Mouse (Mus musculus): Measurements from ENCODE around the gene Cd276. TPM values are rescaled to one million over a fixed set of nuclear protein-coding genes. Genes with fewer than 3 reads are reported as not detected.

Cd276 gene
- total and polyA plus RNA-seq, 2 experiments from 2014 or later, result 26.0 to 26.2 TPM

DNA sequence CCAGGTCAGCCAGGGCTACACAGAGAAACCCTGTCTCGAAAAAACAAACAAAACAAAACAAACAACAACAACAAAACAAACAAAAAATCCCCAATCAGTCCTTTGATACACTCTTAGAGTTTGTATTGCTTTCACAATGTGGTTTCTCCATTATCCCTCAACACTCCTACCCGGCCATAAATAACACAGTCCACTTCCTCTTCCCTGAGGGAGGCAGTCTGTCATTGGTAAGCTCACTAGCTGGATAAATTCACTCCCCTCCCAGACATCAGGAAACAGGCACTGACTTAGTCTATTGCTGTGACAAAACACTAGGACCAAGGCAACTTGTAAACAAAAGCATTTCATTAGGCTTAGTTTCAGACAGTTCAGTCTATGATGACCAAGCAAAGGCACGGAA, 5.0 kb upstream of the Cd276 start:
- DNase-seq, result no peak
- H3K27me3 ChIP-seq (ENCODE audit: insufficient read depth, low read length), result no peaks in the 10 kb centered on the region
- H3K9me3 ChIP-seq (ENCODE audit: low read length), result no peaks in the 10 kb centered on the region
- no peak overlapping the region for H3K4me2 ChIP-seq (ENCODE audit: low read depth)
- no peak overlapping the region for H3K4me3 ChIP-seq (ENCODE audit: low read depth, low read length)
- WGBS, result 67% methylated on average over 3 of the region's 3 CpGs
- 0 out of 2 replicates have a peak, but pooled peaks cover 15% of the 10 kb centered on the region for H3K4me1 ChIP-seq (ENCODE audit: insufficient read depth)
- no peak for TF ChIP-seq CTCF (IDR thresholded peaks at IDR 0.05; ENCODE audit: low read depth)
- no peak overlapping the region for H3K9ac ChIP-seq
- no peaks in the 10 kb centered on the region for H3K36me3 ChIP-seq (ENCODE audit: insufficient read depth)
- H3K27ac ChIP-seq (ENCODE audit: low read depth, low read length), result no peak overlapping the region
- no peak for ATAC-seq

DNA sequence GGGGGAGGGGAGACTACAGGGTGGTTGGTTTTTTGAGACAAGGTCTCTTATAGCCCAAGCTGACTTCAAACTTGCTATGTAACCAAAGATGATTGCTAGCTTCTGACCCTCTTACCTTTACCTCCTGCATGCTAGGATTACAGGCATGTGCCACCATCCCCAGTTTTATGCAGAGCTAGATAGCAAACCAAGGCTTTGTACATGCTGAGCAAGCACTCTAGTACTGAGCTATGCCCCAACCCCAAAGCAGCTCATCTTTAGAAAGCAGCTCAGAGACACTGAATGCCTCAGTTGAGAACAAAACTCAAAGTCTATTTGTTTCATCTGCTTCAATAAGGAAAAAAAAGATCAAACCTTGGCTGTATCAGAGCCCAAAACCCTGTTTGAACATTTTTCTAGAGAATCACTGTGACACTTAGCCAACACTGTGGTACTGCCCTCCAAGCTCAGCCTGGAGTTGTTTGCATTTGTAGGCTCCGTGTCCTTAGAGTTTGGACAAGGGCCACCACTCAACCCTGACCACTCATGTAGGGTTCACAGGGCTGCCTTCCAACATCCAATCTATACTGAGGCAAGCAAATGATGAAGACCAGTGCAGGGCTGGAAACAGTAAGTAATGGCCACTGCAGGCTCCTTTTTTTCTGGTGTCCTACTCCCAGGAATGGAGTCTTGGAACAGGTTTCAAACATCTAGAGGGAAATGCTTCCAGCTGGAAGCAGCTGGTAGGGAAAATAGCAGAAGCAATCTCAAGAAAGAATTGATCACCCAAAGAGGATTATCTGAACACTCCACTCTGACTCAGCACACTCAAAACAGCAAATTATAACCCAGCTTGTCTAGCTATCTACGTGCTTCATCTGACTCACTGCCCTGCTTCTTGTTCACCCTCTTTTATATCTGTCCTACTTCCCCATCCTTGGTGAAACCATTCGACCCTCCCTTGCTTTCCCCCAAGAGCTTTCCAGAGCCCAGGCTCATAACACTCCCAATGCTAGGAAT, 2.5 kb upstream of the Cd276 start:
- no peaks in the 10 kb centered on the region for H3K36me3 ChIP-seq (ENCODE audit: insufficient read depth)
- H3K27me3 ChIP-seq (ENCODE audit: insufficient read depth, low read length), result no peaks in the 10 kb centered on the region
- no peak overlapping the region for H3K9ac ChIP-seq
- no peak overlapping the region for H3K4me3 ChIP-seq (ENCODE audit: low read depth, low read length)
- no peak overlapping the region for H3K4me2 ChIP-seq (ENCODE audit: low read depth)
- ATAC-seq, result no peak
- no peak overlapping the region for H3K27ac ChIP-seq (ENCODE audit: low read depth, low read length)
- 68% methylated on average over 3 of the region's 3 CpGs for WGBS
- DNase-seq, result no peak
- TF ChIP-seq CTCF (IDR thresholded peaks at IDR 0.05; ENCODE audit: low read depth), result no peak
- peaks cover 20% of the 10 kb centered on the region; the same call in 1 of the 2 replicates for H3K4me1 ChIP-seq (ENCODE audit: insufficient read depth)
- no peaks in the 10 kb centered on the region for H3K9me3 ChIP-seq (ENCODE audit: low read length)

DNA sequence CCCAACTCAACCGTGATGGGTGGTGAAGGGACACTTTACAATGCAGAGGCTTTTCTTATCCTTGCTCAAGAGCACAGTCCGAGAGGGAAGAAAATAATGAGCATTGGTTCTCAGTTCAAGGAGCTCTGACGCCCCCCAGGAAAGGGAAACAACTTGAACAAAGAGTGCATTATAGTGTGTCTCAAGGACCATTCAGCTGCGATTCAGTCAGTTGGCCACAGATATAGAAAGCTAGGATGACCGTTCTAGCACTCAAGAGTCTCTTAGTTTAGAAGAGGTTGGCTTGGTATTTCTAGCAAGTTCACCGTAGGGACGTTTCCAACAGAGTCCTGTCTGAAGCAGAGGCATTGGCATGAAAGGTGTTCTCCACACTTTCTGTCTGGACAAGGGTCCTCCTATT, 1.4 kb upstream of the Cd276 start:
- no peak for TF ChIP-seq CTCF (IDR thresholded peaks at IDR 0.05; ENCODE audit: low read depth)
- Histone ChIP-seq H3K36me3 (ENCODE audit: insufficient read depth) (no peaks in the 10 kb centered on the region), H3K4me2 (ENCODE audit: low read depth) (no peak overlapping the region; the same call in 1 of the 2 replicates), H3K27me3 (ENCODE audit: insufficient read depth, low read length) (no peaks in the 10 kb centered on the region), H3K4me1 (ENCODE audit: insufficient read depth) (peaks cover 20% of the 10 kb centered on the region; the same call in 1 of the 2 replicates), H3K27ac (ENCODE audit: low read depth, low read length) (peak overlapping the region; percentile 92), H3K9ac (0 out of 2 replicates have a peak overlapping the region, but pooled peaks have one; percentile 98), H3K9me3 (ENCODE audit: low read length) (no peaks in the 10 kb centered on the region), H3K4me3 (ENCODE audit: low read depth, low read length) (no peak overlapping the region)
- no peak for ATAC-seq
- DNase-seq, result no peak
- 38% methylated on average over 7 of the region's 7 CpGs for WGBS

DNA sequence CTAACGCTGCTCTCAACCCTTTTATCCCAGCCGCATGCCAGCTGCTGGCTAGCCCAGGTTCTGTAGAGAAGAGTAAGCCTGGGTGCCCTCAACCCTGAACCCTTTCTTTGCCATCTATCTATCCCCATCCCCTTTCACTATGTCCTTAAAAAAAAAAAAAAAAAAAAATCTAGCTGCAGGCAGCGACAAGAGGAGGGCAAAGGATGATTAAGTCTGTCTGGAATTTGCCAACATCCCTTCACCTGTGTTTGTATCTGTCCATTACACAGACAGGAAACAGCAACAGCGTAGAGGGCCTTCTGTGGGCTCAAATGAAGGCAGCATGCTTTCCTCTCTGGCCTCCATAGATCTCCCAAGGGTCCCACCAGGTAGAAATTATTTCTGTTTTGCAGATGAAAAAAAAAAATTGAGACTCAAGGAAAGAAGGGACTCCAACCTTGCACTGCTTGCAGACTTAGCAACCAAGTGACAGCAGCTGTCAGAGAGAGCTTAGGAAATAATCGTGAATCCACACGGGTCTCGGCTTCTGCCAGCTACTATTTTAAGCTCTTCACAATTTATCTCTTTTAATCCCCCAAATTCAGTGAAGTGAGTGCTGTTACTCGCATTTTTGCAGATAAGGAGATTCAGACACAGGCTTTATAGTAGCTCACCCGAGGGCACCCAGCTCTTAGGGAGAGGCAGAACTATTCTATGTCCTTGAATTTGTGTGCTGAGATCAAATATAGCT, 613 bp upstream of the Cd276 start:
- 14% methylated on average over 9 of the region's 9 CpGs for WGBS
- Histone ChIP-seq H3K27me3 (ENCODE audit: insufficient read depth, low read length) (no peaks in the 10 kb centered on the region), H3K4me2 (ENCODE audit: low read depth) (peak overlapping the region; percentile 90), H3K9ac (peak overlapping the region; percentile 98), H3K4me3 (ENCODE audit: low read depth, low read length) (peak overlapping the region; percentile 87), H3K4me1 (ENCODE audit: insufficient read depth) (peaks cover 20% of the 10 kb centered on the region; the same call in 1 of the 2 replicates), H3K9me3 (ENCODE audit: low read length) (no peaks in the 10 kb centered on the region), H3K27ac (ENCODE audit: low read depth, low read length) (peak overlapping the region; percentile 92), H3K36me3 (ENCODE audit: insufficient read depth) (no peaks in the 10 kb centered on the region)
- ATAC-seq (peak; percentile 17), DNase-seq (peak; percentile 59)
- TF ChIP-seq CTCF (IDR thresholded peaks at IDR 0.05; ENCODE audit: low read depth), result no peak

DNA sequence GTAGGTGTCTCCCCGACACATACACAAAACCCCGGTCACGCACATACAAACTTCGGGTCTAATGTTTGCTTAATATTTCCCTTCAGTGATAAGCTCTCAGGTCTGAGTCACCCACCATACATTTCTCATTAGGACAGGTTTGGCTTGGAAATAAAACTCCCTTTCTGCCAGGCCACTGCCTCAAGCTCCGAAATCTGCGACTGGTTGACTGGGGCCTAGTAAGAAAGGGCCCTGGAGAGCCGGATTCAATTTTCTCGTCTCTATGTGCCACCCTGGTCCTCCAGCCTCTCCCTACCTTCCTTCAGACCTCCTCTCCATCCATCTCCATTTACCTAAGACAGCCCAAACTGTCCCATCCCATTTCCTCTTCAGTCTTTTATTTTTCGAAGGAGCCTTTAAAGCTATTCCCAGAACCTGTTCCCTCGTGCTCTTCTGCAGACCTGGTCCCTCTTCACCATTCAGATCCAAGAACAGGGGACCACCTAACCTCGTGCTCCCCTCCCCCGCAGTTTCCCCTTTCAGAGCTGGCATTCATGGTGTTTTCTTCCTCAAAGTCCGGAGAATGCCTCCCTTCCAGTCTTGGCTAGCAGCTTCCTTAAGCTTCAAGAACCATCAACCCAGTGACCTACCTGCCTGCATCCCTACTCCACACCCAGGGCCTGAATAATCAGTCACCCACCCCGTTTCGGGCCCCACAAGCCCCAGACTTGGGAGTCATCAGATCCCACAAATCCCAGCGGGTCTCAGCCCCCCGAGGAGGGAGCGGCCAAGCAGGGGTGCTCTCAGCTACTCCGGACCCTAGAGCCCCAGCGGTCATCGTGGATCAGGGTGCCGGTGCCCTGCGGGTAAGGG, 955 bp downstream of the Cd276 start:
- 12% methylated on average over 23 of the region's 23 CpGs for WGBS
- ATAC-seq (peak; percentile 47), DNase-seq (peak; percentile 73)

DNA sequence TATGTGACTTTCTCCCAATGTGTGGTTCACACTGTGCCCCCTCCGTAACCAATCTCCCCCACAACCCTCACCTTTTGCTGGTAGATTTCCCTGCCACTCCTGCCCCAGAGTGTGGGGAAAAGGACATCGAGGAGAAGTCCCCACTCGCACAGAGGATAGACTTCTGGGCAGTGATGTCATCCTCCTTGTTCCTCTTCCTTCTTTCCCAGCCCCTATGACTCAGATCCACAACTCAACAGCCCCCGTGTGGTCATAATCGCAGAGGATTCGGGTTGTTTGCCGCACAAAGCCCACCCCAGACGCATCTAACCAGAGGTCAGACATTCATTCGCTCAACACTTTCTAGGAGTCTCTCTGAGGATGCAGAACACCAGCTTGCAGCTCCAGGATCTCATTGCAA, 3.2 kb downstream of the Cd276 start:
- H3K4me2 ChIP-seq (ENCODE audit: low read depth), result no peak overlapping the region
- ATAC-seq (no peak), DNase-seq (no peak)
- WGBS, result 85% methylated on average over 9 of the region's 9 CpGs
- H3K4me1 ChIP-seq (ENCODE audit: insufficient read depth), result peaks cover 18% of the 10 kb centered on the region; the same call in 1 of the 2 replicates
- no peaks in the 10 kb centered on the region for H3K9me3 ChIP-seq (ENCODE audit: low read length)
- no peak overlapping the region for H3K27ac ChIP-seq (ENCODE audit: low read depth, low read length)
- no peak for TF ChIP-seq CTCF (IDR thresholded peaks at IDR 0.05; ENCODE audit: low read depth)
- H3K4me3 ChIP-seq (ENCODE audit: low read depth, low read length), result no peak overlapping the region
- H3K36me3 ChIP-seq (ENCODE audit: insufficient read depth), result no peaks in the 10 kb centered on the region
- H3K9ac ChIP-seq, result no peak overlapping the region
- H3K27me3 ChIP-seq (ENCODE audit: insufficient read depth, low read length), result no peaks in the 10 kb centered on the region

More for the DNA sequence above, 955 bp downstream of the Cd276 start:
- peak overlapping the region; percentile 87 for H3K4me3 ChIP-seq (ENCODE audit: low read depth, low read length)
- H3K9me3 ChIP-seq (ENCODE audit: low read length), result no peaks in the 10 kb centered on the region
- H3K4me2 ChIP-seq (ENCODE audit: low read depth), result peak overlapping the region; percentile 90
- peak overlapping the region; percentile 98 for H3K9ac ChIP-seq
- TF ChIP-seq CTCF (IDR thresholded peaks at IDR 0.05; ENCODE audit: low read depth), result no peak
- H3K4me1 ChIP-seq (ENCODE audit: insufficient read depth), result peaks cover 20% of the 10 kb centered on the region; the same call in 1 of the 2 replicates
- H3K27me3 ChIP-seq (ENCODE audit: insufficient read depth, low read length), result no peaks in the 10 kb centered on the region
- H3K27ac ChIP-seq (ENCODE audit: low read depth, low read length), result peak overlapping the region; percentile 92
- H3K36me3 ChIP-seq (ENCODE audit: insufficient read depth), result no peaks in the 10 kb centered on the region
